Mouse (Mus musculus): ENCODE measurements around the gene Tespa1.

- TF ChIP-seq EP300 (IDR thresholded peaks at IDR 0.05; ENCODE audit: insufficient read depth, low read depth, low read length) (no peak), CTCF (IDR thresholded peaks at IDR 0.05) (no peak)
Observed at GRCm38 (mm10) chr10:130372491-130373173, 50.0 kb downstream of the Tespa1 start.
